Mouse (Mus musculus): ENCODE data around the gene Gm3854.
A peak's percentile ranks its signal among the peaks of the same experiment; 100 is the strongest.

Gene Gm3854

GRCm38 (mm10) chr7:6386995-6387394 is 43.4 kb downstream of the Gm3854 start:
- peak in 1 of 2 experiments; percentile 47 for DNase-seq (ENCODE audit: low spot score in 2 of 2)

- DNase-seq (ENCODE audit: low spot score in 2 of 2) = no peak
Measured at GRCm38 (mm10) chr7:6388971-6389370, 45.4 kb downstream of the Gm3854 start.

- DNase-seq (ENCODE audit: low spot score in 2 of 2) = no peak
Measured at GRCm38 (mm10) chr7:6389449-6389848, 45.9 kb downstream of the Gm3854 start.

- peak; percentile 53 to 78 for DNase-seq (ENCODE audit: low spot score in 2 of 2)
Measured at GRCm38 (mm10) chr7:6397996-6398975, 54.7 kb downstream of the Gm3854 start, which contains the start of gene Smim17. TSS of gene Smim17 (plus strand) at chr7:6398715.
